Mouse (Mus musculus) midbrain, postnatal 0 days (tissue): ENCODE measurements at regions not wholly inside any gene's neighbourhood (a gene's known extent, or its start where the extent isn't known, plus 50 kb on each side); places are given as distances from the start of the nearest gene placed in this dataset.

ENCODE experiments used
- ATAC-seq: fragments of 200-750 bp; cut with Nextera tagmentation; 2 replicates; pipeline ENCODE4 v1.8.0; 2017; ENCODE audit warnings: moderate number of reproducible peaks, mild to moderate bottlenecking, moderate TSS enrichment, moderate library complexity; ENCODE audit not compliant: low FRiP score
- DNase-seq: peaks from one replicate; pipeline ENCODE4 v3.0.0-alpha.2; 2015; ENCODE audit warnings: low spot score
- H3K27ac ChIP-seq: fragments of 300-500 bp; sonication (generic); 2 replicates; pipeline ENCODE4 v1.5.1; 2014; ENCODE audit warnings: low read depth, mild to moderate bottlenecking, low read length, mixed read lengths
- H3K27me3 ChIP-seq: fragments of 300-500 bp; sonication (generic); 2 replicates; pipeline ENCODE4 v1.6.1; 2014; ENCODE audit warnings: low read length, control low read depth, mixed read lengths; ENCODE audit not compliant: insufficient read depth
- H3K36me3 ChIP-seq: fragments of 300-500 bp; sonication (generic); 2 replicates; pipeline ENCODE4 v1.6.1; 2014; ENCODE audit warnings: low read length, control low read depth, mixed read lengths; ENCODE audit not compliant: insufficient read depth
- H3K4me1 ChIP-seq: fragments of 300-500 bp; sonication (generic); 2 replicates; pipeline ENCODE4 v1.6.1; 2014; ENCODE audit warnings: mild to moderate bottlenecking, control low read depth, antibody characterized with exemption, low read length, mixed read lengths; ENCODE audit not compliant: insufficient read depth
- H3K4me2 ChIP-seq: fragments of 300-500 bp; sonication (generic); 2 replicates; pipeline ENCODE4 v1.6.1; 2014; ENCODE audit warnings: low read depth, mild to moderate bottlenecking, low read length, mixed read lengths; ENCODE audit not compliant: poor library complexity, severe bottlenecking
- H3K4me3 ChIP-seq: fragments of 300-500 bp; sonication (generic); 2 replicates; pipeline ENCODE4 v1.5.1; 2014; ENCODE audit warnings: low read depth, mild to moderate bottlenecking, low read length, moderate library complexity
- H3K9ac ChIP-seq: fragments of 300-500 bp; sonication (generic); replicated peaks from 2 replicates; pipeline ENCODE4 v1.6.1; 2014; ENCODE audit warnings: mild to moderate bottlenecking, low read length, moderate library complexity, mixed read lengths; ENCODE audit not compliant: poor library complexity, severe bottlenecking
- H3K9me3 ChIP-seq: fragments of 300-500 bp; sonication (generic); 2 replicates; pipeline ENCODE4 v1.6.1; 2016; ENCODE audit warnings: low read length, control low read depth
- CTCF ChIP-seq: IDR thresholded peaks from 2 replicates; pipeline ENCODE4 v1.5.1; 2016; ENCODE audit warnings: antibody characterized with exemption, mild to moderate bottlenecking
- WGBS: fragments of 180-500 bp; shearing (Covaris S2); extraction: QIAGEN DNeasy Blood & Tissue Kit; methylation state at CpG from one replicate; pipeline ENCODE4 v1.1.7; 2014; 5-methylcytosine and 5-hydroxymethylcytosine counted together

- no peak overlapping the region for H3K4me2 ChIP-seq
- H3K4me3 ChIP-seq, result no peak overlapping the region
- peak overlapping the region; percentile 68 for H3K27ac ChIP-seq
- no peak overlapping the region for H3K9ac ChIP-seq
- no peaks in the 10 kb centered on the region for H3K9me3 ChIP-seq
- H3K27me3 ChIP-seq, result no peaks in the 10 kb centered on the region
- TF ChIP-seq CTCF, result peak; percentile 38
- peaks cover 14% of the 10 kb centered on the region for H3K4me1 ChIP-seq
- ATAC-seq, result peak; percentile 82
- 6% methylated on average over 11 of the region's 11 CpGs for WGBS
- peak; percentile 64 for DNase-seq
- H3K36me3 ChIP-seq, result no peaks in the 10 kb centered on the region
Measured at GRCm38 (mm10) chr2:179307286-179307931, 134.8 kb upstream of the Cdh4 start.

- WGBS, result 37% methylated on average over 3 of the region's 3 CpGs
- no peak for ATAC-seq
- no peak for TF ChIP-seq CTCF
- H3K4me3 ChIP-seq, result no peak overlapping the region
- H3K4me1 ChIP-seq, result peaks cover 14% of the 10 kb centered on the region
- DNase-seq, result no peak
- H3K4me2 ChIP-seq, result no peak overlapping the region
- H3K9me3 ChIP-seq, result no peaks in the 10 kb centered on the region
- no peak overlapping the region for H3K9ac ChIP-seq
- H3K27ac ChIP-seq, result peak overlapping the region; percentile 68
- no peaks in the 10 kb centered on the region for H3K36me3 ChIP-seq
- no peaks in the 10 kb centered on the region for H3K27me3 ChIP-seq
Measured at GRCm38 (mm10) chr2:179307932-179308303, 134.3 kb upstream of the Cdh4 start.

GRCm38 (mm10) chr2:179318046-179318445 lies 124.2 kb upstream of the Cdh4 start:
- H3K27me3 ChIP-seq, result no peaks in the 10 kb centered on the region
- no peaks in the 10 kb centered on the region for H3K4me1 ChIP-seq
- TF ChIP-seq CTCF, result no peak
- no peak overlapping the region for H3K27ac ChIP-seq
- no peak overlapping the region for H3K4me3 ChIP-seq
- no peak for ATAC-seq
- DNase-seq, result no peak
- 59% methylated on average over 6 of the region's 6 CpGs for WGBS
- H3K36me3 ChIP-seq, result no peaks in the 10 kb centered on the region
- no peak overlapping the region for H3K4me2 ChIP-seq
- 0 out of 2 replicates have a peak, but pooled peaks cover 4% of the 10 kb centered on the region for H3K9me3 ChIP-seq
- H3K9ac ChIP-seq, result no peak overlapping the region

- no peak overlapping the region for H3K4me3 ChIP-seq
- H3K27me3 ChIP-seq, result no peaks in the 10 kb centered on the region
- 40% methylated on average over 5 of the region's 5 CpGs for WGBS
- no peaks in the 10 kb centered on the region for H3K36me3 ChIP-seq
- ATAC-seq (no peak; the same call in 1 of the 2 replicates), DNase-seq (no peak)
- H3K9me3 ChIP-seq, result 0 out of 2 replicates have a peak, but pooled peaks cover 4% of the 10 kb centered on the region
- no peak for TF ChIP-seq CTCF
- H3K9ac ChIP-seq, result no peak overlapping the region
- no peak overlapping the region for H3K27ac ChIP-seq
- no peaks in the 10 kb centered on the region for H3K4me1 ChIP-seq
- no peak overlapping the region for H3K4me2 ChIP-seq
Measured at GRCm38 (mm10) chr2:179325242-179325641, 117.0 kb upstream of the Cdh4 start.

- no peaks in the 10 kb centered on the region for H3K9me3 ChIP-seq
- ATAC-seq (no peak), DNase-seq (no peak)
- no peaks in the 10 kb centered on the region for H3K36me3 ChIP-seq
- TF ChIP-seq CTCF, result no peak
- no peaks in the 10 kb centered on the region for H3K4me1 ChIP-seq
- no peak overlapping the region for H3K27ac ChIP-seq
- WGBS, result 62% methylated on average over 5 of the region's 5 CpGs
- no peak overlapping the region for H3K4me2 ChIP-seq
- no peak overlapping the region for H3K9ac ChIP-seq
- no peak overlapping the region for H3K4me3 ChIP-seq
- no peaks in the 10 kb centered on the region for H3K27me3 ChIP-seq
Measured at GRCm38 (mm10) chr2:179332872-179333489, 109.2 kb upstream of the Cdh4 start.

GRCm38 (mm10) chr2:179333587-179333986 lies 108.6 kb upstream of the Cdh4 start:
- ATAC-seq, result no peak
- no peak overlapping the region for H3K4me2 ChIP-seq
- no peak for TF ChIP-seq CTCF
- no peak for DNase-seq
- H3K36me3 ChIP-seq, result no peaks in the 10 kb centered on the region
- no peak overlapping the region for H3K9ac ChIP-seq
- H3K27ac ChIP-seq, result no peak overlapping the region
- H3K4me1 ChIP-seq, result no peaks in the 10 kb centered on the region
- no peak overlapping the region for H3K4me3 ChIP-seq
- no peaks in the 10 kb centered on the region for H3K9me3 ChIP-seq
- 72% methylated on average over 5 of the region's 5 CpGs for WGBS
- H3K27me3 ChIP-seq, result no peaks in the 10 kb centered on the region
